Mouse (Mus musculus) intestine, postnatal 0 days (tissue): ENCODE data around the gene Opcml. TPM values are rescaled to one million over a fixed set of nuclear protein-coding genes. Genes with fewer than 3 reads are reported as not detected.
A peak's percentile ranks its signal among the peaks of the same experiment; 100 is the strongest.

Experiments
- ATAC-seq: fragments of 200-750 bp; cut with Nextera tagmentation; 2 replicates; pipeline ENCODE4 v1.8.0; 2017; ENCODE audit warnings: mild to moderate bottlenecking, moderate TSS enrichment, moderate library complexity
- H3K27ac ChIP-seq: fragments of 300-500 bp; sonication (generic); 2 replicates; pipeline ENCODE4 v1.5.1; 2014; ENCODE audit warnings: mild to moderate bottlenecking, low read depth, low read length, moderate library complexity
- H3K27me3 ChIP-seq: fragments of 300-500 bp; sonication (generic); replicated peaks from 2 replicates; pipeline ENCODE4 v1.6.1; 2014; ENCODE audit warnings: low read length, mixed read lengths; ENCODE audit not compliant: control insufficient read depth, insufficient read depth
- H3K36me3 ChIP-seq: fragments of 300-500 bp; sonication (generic); 2 replicates; pipeline ENCODE4 v1.6.1; 2014; ENCODE audit warnings: mild to moderate bottlenecking, moderate library complexity; ENCODE audit not compliant: control insufficient read depth, insufficient read depth
- H3K4me1 ChIP-seq: fragments of 300-500 bp; sonication (generic); replicated peaks from 2 replicates; pipeline ENCODE4 v1.6.1; 2014; ENCODE audit warnings: antibody characterized with exemption, low read length, mixed read lengths; ENCODE audit not compliant: control insufficient read depth, insufficient read depth
- H3K4me2 ChIP-seq: fragments of 300-500 bp; sonication (generic); replicated peaks from 2 replicates; pipeline ENCODE4 v1.6.1; 2014; ENCODE audit warnings: low read depth, mild to moderate bottlenecking, moderate library complexity
- H3K4me3 ChIP-seq: fragments of 300-500 bp; sonication (generic); 2 replicates; pipeline ENCODE4 v1.5.1; 2014; ENCODE audit warnings: low read depth, low read length
- H3K9ac ChIP-seq: fragments of 300-500 bp; sonication (generic); 2 replicates; pipeline ENCODE4 v1.6.1; 2014; ENCODE audit warnings: mild to moderate bottlenecking, low read depth, low read length
- H3K9me3 ChIP-seq: fragments of 300-500 bp; sonication (generic); 2 replicates; pipeline ENCODE4 v1.6.1; 2016; ENCODE audit warnings: mixed run types; ENCODE audit not compliant: control insufficient read depth
- CTCF ChIP-seq: sonication (generic); IDR thresholded peaks from 2 replicates; pipeline ENCODE4 v1.5.1; 2016; ENCODE audit warnings: low read depth, mild to moderate bottlenecking, control low read depth, antibody characterized with exemption, moderate library complexity
- WGBS: fragments of 180-500 bp; shearing (Covaris S2); extraction: QIAGEN DNeasy Blood & Tissue Kit; methylation state at CpG from one replicate; pipeline ENCODE4 v1.1.7; 2014; 5-methylcytosine and 5-hydroxymethylcytosine counted together
- polyA plus RNA-seq: library from polyadenylated mRNA; unstranded; fragments of >200 nt; fragmentation: Nextera tagmentation; extraction: Ambion mirVana; gene quantifications from 2 replicates; pipeline ENCODE4 v1.2.1, GENCODE M21; 2015

The Opcml gene
- polyA plus RNA-seq, 1 experiment from 2014 or later: 1.7 TPM

- WGBS: 76% methylated on average over 9 of the region's 9 CpGs
- H3K4me1 ChIP-seq: no peaks in the 10 kb centered on the region
- no peak overlapping the region for H3K4me2 ChIP-seq
- H3K27me3 ChIP-seq: no peaks in the 10 kb centered on the region
- no peak for ATAC-seq
- TF ChIP-seq CTCF: no peak
- no peaks in the 10 kb centered on the region for H3K36me3 ChIP-seq
- H3K9me3 ChIP-seq: no peaks in the 10 kb centered on the region
- no peak overlapping the region for H3K27ac ChIP-seq
- H3K4me3 ChIP-seq: no peak overlapping the region
- no peak overlapping the region for H3K9ac ChIP-seq
Measured at GRCm38 (mm10) chr9:28251341-28251740, 460.8 kb downstream of the Opcml start.

GRCm38 (mm10) chr9:28255128-28255904 lies 464.7 kb downstream of the Opcml start:
- TF ChIP-seq CTCF: no peak
- ATAC-seq: no peak
- H3K36me3 ChIP-seq: no peaks in the 10 kb centered on the region
- no peaks in the 10 kb centered on the region for H3K27me3 ChIP-seq
- no peak overlapping the region for H3K4me2 ChIP-seq
- H3K9me3 ChIP-seq: no peaks in the 10 kb centered on the region
- no peaks in the 10 kb centered on the region for H3K4me1 ChIP-seq
- WGBS: 80% methylated on average over 8 of the region's 8 CpGs
- no peak overlapping the region for H3K9ac ChIP-seq
- no peak overlapping the region for H3K27ac ChIP-seq
- no peak overlapping the region for H3K4me3 ChIP-seq

DNA sequence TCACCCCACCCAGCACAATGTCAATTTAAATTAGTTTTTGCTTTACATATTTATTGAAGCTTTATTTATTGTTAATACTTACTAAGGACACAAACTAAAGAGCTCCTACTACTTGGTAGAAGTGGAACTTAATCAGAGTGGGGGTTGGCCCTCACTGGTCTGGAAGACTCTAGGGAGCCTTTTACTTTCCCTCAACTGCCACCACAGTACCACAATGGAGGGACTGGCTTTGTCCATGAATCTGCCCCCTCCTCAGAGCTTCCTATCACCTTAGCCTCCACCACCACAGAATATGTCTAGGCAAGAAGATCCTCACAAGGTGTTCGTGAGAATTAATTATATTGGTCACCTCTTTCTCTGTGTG lies 465.3 kb downstream of the Opcml start:
- Histone ChIP-seq H3K36me3 (no peaks in the 10 kb centered on the region), H3K4me3 (no peak overlapping the region), H3K4me2 (no peak overlapping the region), H3K27me3 (no peaks in the 10 kb centered on the region), H3K27ac (no peak overlapping the region), H3K9ac (no peak overlapping the region), H3K9me3 (no peaks in the 10 kb centered on the region), H3K4me1 (no peaks in the 10 kb centered on the region)
- ATAC-seq: no peak
- no peak for TF ChIP-seq CTCF
- WGBS: 75% methylated on average over 1 of the region's 1 CpGs

DNA sequence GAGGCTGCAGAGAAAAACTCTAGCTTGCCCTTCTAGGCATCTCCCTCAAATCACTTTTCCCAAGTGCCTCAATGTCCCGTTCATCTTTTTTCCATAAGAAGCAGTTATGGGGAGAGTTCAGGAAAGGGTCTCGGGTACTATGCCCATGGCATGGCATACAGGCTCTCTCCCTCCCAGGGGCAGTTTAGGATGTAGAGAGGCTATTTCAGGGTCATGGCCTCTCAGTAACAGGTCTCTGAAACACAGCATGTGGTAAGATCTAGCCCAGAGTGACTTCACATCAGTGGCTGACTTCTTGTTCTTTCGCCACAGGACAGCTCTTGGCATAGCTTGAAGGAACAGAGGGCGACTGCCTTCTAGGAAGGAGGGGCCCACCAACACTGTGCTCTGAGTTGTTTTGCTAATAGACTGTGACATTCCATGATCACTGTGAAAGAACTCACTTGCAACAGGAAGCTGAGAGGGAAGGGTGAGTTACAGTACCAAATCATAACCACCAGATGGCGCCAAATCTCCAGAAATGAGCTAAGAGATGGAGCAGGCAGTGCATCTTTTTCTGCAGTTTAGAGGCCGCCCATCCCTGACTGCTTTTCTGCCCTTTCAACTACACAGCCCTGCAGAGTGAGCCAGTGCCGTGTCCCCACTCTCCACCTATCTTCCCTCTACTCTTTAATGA lies 470.6 kb downstream of the Opcml start:
- Histone ChIP-seq H3K27me3 (no peaks in the 10 kb centered on the region), H3K4me3 (no peak overlapping the region), H3K4me1 (no peaks in the 10 kb centered on the region), H3K9ac (no peak overlapping the region), H3K27ac (no peak overlapping the region), H3K9me3 (no peaks in the 10 kb centered on the region), H3K36me3 (no peaks in the 10 kb centered on the region), H3K4me2 (no peak overlapping the region)
- WGBS: 23% methylated on average over 7 of the region's 7 CpGs
- TF ChIP-seq CTCF: peak; percentile 90
- ATAC-seq: peak; percentile 47

DNA sequence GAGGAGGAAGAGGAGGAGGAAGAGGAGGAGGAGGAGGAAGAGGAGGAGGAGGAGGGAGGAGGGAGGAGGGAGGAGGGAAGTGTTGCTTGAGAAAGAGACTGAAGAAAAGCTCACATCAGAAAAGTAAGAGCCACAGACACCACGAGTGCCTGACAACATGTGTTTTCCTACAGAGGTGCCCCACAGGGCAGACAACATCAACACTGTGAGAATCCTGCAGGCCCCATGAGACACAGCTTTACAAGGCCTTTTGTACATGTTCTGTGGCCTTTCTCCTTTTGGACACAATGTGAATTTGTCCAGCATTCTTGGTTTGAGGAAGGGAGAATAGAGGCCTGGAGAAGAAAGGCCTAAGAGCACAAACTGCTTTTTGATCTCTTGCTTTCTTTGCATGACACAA lies 471.4 kb downstream of the Opcml start:
- Histone ChIP-seq H3K27me3 (no peaks in the 10 kb centered on the region), H3K4me1 (no peaks in the 10 kb centered on the region), H3K9me3 (no peaks in the 10 kb centered on the region), H3K4me3 (no peak overlapping the region), H3K9ac (no peak overlapping the region), H3K27ac (no peak overlapping the region), H3K4me2 (no peak overlapping the region), H3K36me3 (no peaks in the 10 kb centered on the region)
- TF ChIP-seq CTCF: no peak
- WGBS: 81% methylated on average over 1 of the region's 1 CpGs
- no peak for ATAC-seq

- Histone ChIP-seq H3K4me1 (no peaks in the 10 kb centered on the region), H3K4me2 (no peak overlapping the region), H3K36me3 (no peaks in the 10 kb centered on the region), H3K27ac (no peak overlapping the region), H3K9me3 (no peaks in the 10 kb centered on the region), H3K4me3 (no peak overlapping the region), H3K27me3 (no peaks in the 10 kb centered on the region), H3K9ac (no peak overlapping the region)
- 68% methylated on average over 2 of the region's 2 CpGs for WGBS
- no peak for TF ChIP-seq CTCF
- ATAC-seq: no peak
Measured at GRCm38 (mm10) chr9:28262896-28263295, 472.3 kb downstream of the Opcml start.
